Mouse (Mus musculus) thymus, adult 2 months (tissue): Measurements from ENCODE around the gene Gm9936. TPM values are rescaled to one million over a fixed set of nuclear protein-coding genes. Genes with fewer than 3 reads are reported as not detected.
A peak's percentile ranks its signal among the peaks of the same experiment; 100 is the strongest.
"Not testable (repeated sequence)": the region's sequence is repeated elsewhere in the genome, so short reads cannot be mapped to it uniquely, and the experiment has no call there.

Experiments used
- DNase-seq: peaks from one replicate; pipeline ENCODE4 v3.0.0; 2021
- H3K27ac ChIP-seq: fragments of 200-500 bp; 2 replicates; pipeline ENCODE4 v1.5.1; 2012; ENCODE audit warnings: low read length, control low read depth; ENCODE audit not compliant: control insufficient read depth, insufficient read depth
- H3K27me3 ChIP-seq: fragments of 200-500 bp; 2 replicates; pipeline ENCODE4 v1.6.1; 2012; ENCODE audit warnings: mild to moderate bottlenecking, low read length, moderate library complexity, mixed read lengths; ENCODE audit not compliant: control insufficient read depth, insufficient read depth
- H3K36me3 ChIP-seq: fragments of 200-500 bp; 2 replicates; pipeline ENCODE4 v1.6.1; 2012; ENCODE audit warnings: mild to moderate bottlenecking, low read length, moderate library complexity; ENCODE audit not compliant: control insufficient read depth, insufficient read depth
- H3K4me1 ChIP-seq: fragments of 200-500 bp; replicated peaks from 2 replicates; pipeline ENCODE4 v1.6.1; 2012; ENCODE audit warnings: low read length; ENCODE audit not compliant: control insufficient read depth, insufficient read depth
- H3K4me3 ChIP-seq: fragments of 200-500 bp; 2 replicates; pipeline ENCODE4 v1.5.1; 2012; ENCODE audit warnings: mild to moderate bottlenecking, low read length, control low read depth, moderate library complexity; ENCODE audit not compliant: control insufficient read depth, insufficient read depth
- CTCF ChIP-seq: fragments of 200-500 bp; IDR thresholded peaks from 2 replicates; pipeline ENCODE4 v1.5.1; 2012; ENCODE audit warnings: mild to moderate bottlenecking, control low read depth, low read length, moderate library complexity, borderline replicate concordance; ENCODE audit not compliant: control insufficient read depth, poor library complexity, insufficient read depth; ENCODE audit errors: extremely low read depth
- POLR2A ChIP-seq: fragments of 200-500 bp; IDR thresholded peaks from 2 replicates; pipeline ENCODE4 v1.6.1; 2012; ENCODE audit warnings: mild to moderate bottlenecking, low read length, control low read depth, moderate library complexity; ENCODE audit not compliant: control insufficient read depth, poor library complexity, insufficient read depth; ENCODE audit errors: extremely low read depth
- WGBS: fragments of 180-500 bp; shearing (Covaris S2); methylation state at CpG from one replicate; pipeline ENCODE4 v1.1.7; 2018; 5-methylcytosine and 5-hydroxymethylcytosine counted together
- polyA plus RNA-seq: library from polyadenylated mRNA; depleted of rRNA; stranded (reverse); fragments of >200 nt; gene quantifications from 2 replicates; pipeline ENCODE4 v1.2.3, GENCODE M21; 2012

The Gm9936 gene
- polyA plus RNA-seq, 1 experiment = not detected

- DNase-seq = no peak
- 97% methylated on average over 5 of the region's 5 CpGs for WGBS
- no peak for TF ChIP-seq CTCF
- TF ChIP-seq POLR2A = no peak
- Histone ChIP-seq H3K27me3 (no peaks in the 10 kb centered on the region), H3K27ac (no peak overlapping the region), H3K4me1 (no peaks in the 10 kb centered on the region), H3K4me3 (no peak overlapping the region), H3K36me3 (no peaks in the 10 kb centered on the region)
Observed at GRCm38 (mm10) chr5:114842674-114843073, 15.8 kb downstream of the Gm9936 start.

GRCm38 (mm10) chr5:114842155-114842554 lies 16.3 kb downstream of the Gm9936 start:
- not testable (repeated sequence) for H3K4me1 ChIP-seq, H3K27ac ChIP-seq, H3K36me3 ChIP-seq, DNase-seq, H3K27me3 ChIP-seq, H3K4me3 ChIP-seq
- 79% methylated on average over 3 of the region's 3 CpGs for WGBS

GRCm38 (mm10) chr5:114840481-114840880 lies 18.0 kb downstream of the Gm9936 start:
- not testable (repeated sequence) for H3K4me3 ChIP-seq

GRCm38 (mm10) chr5:114836886-114837285 lies 21.6 kb downstream of the Gm9936 start:
- Histone ChIP-seq H3K4me3 (no peak overlapping the region), H3K27ac (no peak overlapping the region), H3K36me3 (no peaks in the 10 kb centered on the region), H3K4me1 (no peaks in the 10 kb centered on the region), H3K27me3 (no peaks in the 10 kb centered on the region)
- no peak for DNase-seq
- TF ChIP-seq POLR2A (no peak), CTCF (no peak)
- WGBS = 71% methylated on average over 12 of the region's 12 CpGs

More at GRCm38 (mm10) chr5:114840481-114840880, 18.0 kb downstream of the Gm9936 start:
- not testable (repeated sequence) for H3K36me3 ChIP-seq, DNase-seq, H3K4me1 ChIP-seq, H3K27me3 ChIP-seq, H3K27ac ChIP-seq
- 88% methylated on average over 5 of the region's 5 CpGs for WGBS

GRCm38 (mm10) chr5:114829740-114830139 lies 28.7 kb downstream of the Gm9936 start:
- no peak for DNase-seq
- Histone ChIP-seq H3K27me3 (no peaks in the 10 kb centered on the region), H3K36me3 (no peaks in the 10 kb centered on the region), H3K4me3 (no peak overlapping the region), H3K4me1 (peaks cover 10% of the 10 kb centered on the region), H3K27ac (no peak overlapping the region)
- TF ChIP-seq POLR2A (no peak), CTCF (no peak)
- 64% methylated on average over 3 of the region's 3 CpGs for WGBS

GRCm38 (mm10) chr5:114827427-114827826 lies 31.1 kb downstream of the Gm9936 start:
- no peak overlapping the region for H3K4me3 ChIP-seq
- no peaks in the 10 kb centered on the region for H3K27me3 ChIP-seq
- 87% methylated on average over 12 of the region's 12 CpGs for WGBS
- DNase-seq = no peak
- no peak for TF ChIP-seq CTCF
- no peak for TF ChIP-seq POLR2A
- peaks cover 13% of the 10 kb centered on the region for H3K4me1 ChIP-seq
- no peak overlapping the region for H3K27ac ChIP-seq
- H3K36me3 ChIP-seq = no peaks in the 10 kb centered on the region

- WGBS = 12% methylated on average over 27 of the region's 27 CpGs
- H3K36me3 ChIP-seq = no peaks in the 10 kb centered on the region
- peak overlapping the region; percentile 53; the same call in 1 of the 2 replicates for H3K27ac ChIP-seq
- H3K4me3 ChIP-seq = peak overlapping the region; percentile 49
- no peaks in the 10 kb centered on the region for H3K27me3 ChIP-seq
- TF ChIP-seq CTCF (no peak), POLR2A (no peak)
- DNase-seq = peak; percentile 82
- peaks cover 13% of the 10 kb centered on the region for H3K4me1 ChIP-seq
Observed at GRCm38 (mm10) chr5:114825978-114826691, 32.3 kb downstream of the Gm9936 start.
